Mouse (Mus musculus) right cerebral cortex, postnatal 4 days (tissue): ENCODE data around the gene Vmn1r228.

Source experiments
- DNase-seq: peaks from one replicate; pipeline ENCODE4 v3.0.0-alpha.2; 2022

The Vmn1r228 gene

GRCm38 (mm10) chr17:20786057-20786456, at the start of gene Vmn1r228:
TSS of gene Vmn1r228 (minus strand) at chr17:20786157.
- no peak for DNase-seq

GRCm38 (mm10) chr17:20811255-20811654, 25.3 kb upstream of the Vmn1r228 start, which contains the start of gene Vmn1r229:
TSS of gene Vmn1r229 (plus strand) at chr17:20811555.
- DNase-seq, result no peak

GRCm38 (mm10) chr17:20729543-20729942, 56.4 kb downstream of the Vmn1r228 start, which contains the start of gene Vmn1r227:
TSS of gene Vmn1r227 (plus strand) at chr17:20729843.
- DNase-seq, result no peak
